Mouse (Mus musculus): ENCODE measurements around the gene Aebp1. TPM values are rescaled to one million over a fixed set of nuclear protein-coding genes. Genes with fewer than 3 reads are reported as not detected.
"Not testable (repeated sequence)": the region's sequence is repeated elsewhere in the genome, so short reads cannot be mapped to it uniquely, and the experiment has no call there.

Aebp1 gene
- polyA plus RNA-seq, 1 experiment = 10.7 TPM

DNA sequence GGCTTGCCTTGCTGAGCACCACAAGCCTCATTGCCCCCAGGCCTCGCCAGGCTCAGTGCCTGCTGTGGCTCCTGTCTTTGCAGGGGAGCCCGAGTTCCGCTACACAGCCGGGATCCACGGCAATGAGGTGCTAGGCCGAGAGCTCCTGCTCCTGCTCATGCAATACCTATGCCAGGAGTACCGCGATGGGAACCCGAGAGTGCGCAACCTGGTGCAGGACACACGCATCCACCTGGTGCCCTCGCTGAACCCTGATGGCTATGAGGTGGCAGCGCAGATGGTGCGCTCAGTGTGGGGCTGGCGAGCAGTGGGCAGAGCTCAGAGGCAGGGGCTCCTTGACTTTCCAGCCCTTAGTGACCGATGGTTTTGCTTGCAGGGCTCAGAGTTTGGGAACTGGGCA, 7.6 kb downstream of the Aebp1 start:
- H3K4me3 ChIP-seq (ENCODE audit: insufficient read depth, low read depth, low read length) = no peak overlapping the region
- no peaks in the 10 kb centered on the region for H3K4me1 ChIP-seq (ENCODE audit: control insufficient read depth, insufficient read depth, insufficient read length, low read length)
- H3K27ac ChIP-seq (replicated peaks; ENCODE audit: low read depth, low read length) = no peak overlapping the region

DNA sequence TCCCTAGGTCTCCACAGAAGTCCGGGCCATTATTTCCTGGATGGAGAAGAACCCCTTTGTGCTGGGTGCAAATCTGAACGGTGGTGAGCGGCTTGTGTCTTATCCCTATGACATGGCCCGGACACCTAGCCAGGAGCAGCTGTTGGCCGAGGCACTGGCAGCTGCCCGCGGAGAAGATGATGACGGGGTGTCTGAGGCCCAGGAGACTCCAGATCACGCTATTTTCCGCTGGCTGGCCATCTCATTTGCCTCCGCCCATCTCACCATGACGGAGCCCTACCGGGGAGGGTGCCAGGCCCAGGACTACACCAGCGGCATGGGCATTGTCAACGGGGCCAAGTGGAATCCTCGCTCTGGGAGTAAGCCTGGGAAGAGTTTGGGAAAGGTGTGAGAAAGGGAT, 8.3 kb downstream of the Aebp1 start:
- Histone ChIP-seq H3K4me1 (ENCODE audit: control insufficient read depth, insufficient read depth, insufficient read length, low read length) (no peaks in the 10 kb centered on the region), H3K4me3 (ENCODE audit: insufficient read depth, low read depth, low read length) (no peak overlapping the region), H3K27ac (replicated peaks; ENCODE audit: low read depth, low read length) (no peak overlapping the region)

DNA sequence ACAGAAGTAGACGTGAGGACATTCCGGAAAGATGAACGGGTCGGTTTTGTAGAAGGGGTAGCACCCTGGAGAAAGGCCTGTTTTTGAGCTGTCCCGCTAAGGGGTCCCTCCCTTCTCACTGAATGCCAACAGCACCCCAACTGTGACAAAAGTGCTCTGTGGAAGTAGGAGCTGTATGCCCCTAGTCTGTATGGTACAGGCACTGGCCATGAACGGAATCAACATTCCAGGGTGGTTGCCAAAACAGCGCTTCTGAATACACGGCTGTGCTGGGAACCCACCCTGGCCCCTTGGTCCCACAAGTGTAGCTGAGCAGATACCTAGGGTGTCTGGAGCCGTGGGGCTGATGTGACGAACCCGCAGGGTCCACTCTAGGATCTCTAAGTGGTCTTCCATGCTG, 11.0 kb downstream of the Aebp1 start:
- no peaks in the 10 kb centered on the region for H3K4me1 ChIP-seq (ENCODE audit: control insufficient read depth, insufficient read depth, insufficient read length, low read length)
- no peak overlapping the region for H3K4me3 ChIP-seq (ENCODE audit: insufficient read depth, low read depth, low read length)
- H3K27ac ChIP-seq (replicated peaks; ENCODE audit: low read depth, low read length) = no peak overlapping the region

DNA sequence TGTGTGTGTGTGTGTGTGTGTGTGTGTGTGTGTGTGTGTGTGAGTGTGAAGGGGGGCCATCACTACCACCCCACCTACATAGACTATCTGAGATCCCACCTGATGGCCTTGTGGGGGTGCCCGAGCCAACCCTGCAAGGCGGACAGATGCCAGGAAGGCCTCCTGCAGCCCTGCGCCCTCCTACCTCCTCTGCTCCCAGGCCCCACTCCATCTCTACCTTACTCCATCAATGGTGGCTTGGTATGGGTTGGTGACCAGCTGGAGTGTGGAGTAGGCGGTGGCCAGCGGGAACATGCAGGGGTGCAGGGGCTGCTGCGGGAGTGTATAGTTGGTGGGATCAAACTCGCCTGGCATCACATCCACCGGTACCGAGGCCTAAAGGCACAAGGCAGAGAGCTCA, 11.4 kb downstream of the Aebp1 start:
- H3K27ac ChIP-seq (replicated peaks; ENCODE audit: low read depth, low read length) = no peak overlapping the region
- H3K4me3 ChIP-seq (ENCODE audit: insufficient read depth, low read depth, low read length) = no peak overlapping the region
- no peaks in the 10 kb centered on the region for H3K4me1 ChIP-seq (ENCODE audit: control insufficient read depth, insufficient read depth, insufficient read length, low read length)

DNA sequence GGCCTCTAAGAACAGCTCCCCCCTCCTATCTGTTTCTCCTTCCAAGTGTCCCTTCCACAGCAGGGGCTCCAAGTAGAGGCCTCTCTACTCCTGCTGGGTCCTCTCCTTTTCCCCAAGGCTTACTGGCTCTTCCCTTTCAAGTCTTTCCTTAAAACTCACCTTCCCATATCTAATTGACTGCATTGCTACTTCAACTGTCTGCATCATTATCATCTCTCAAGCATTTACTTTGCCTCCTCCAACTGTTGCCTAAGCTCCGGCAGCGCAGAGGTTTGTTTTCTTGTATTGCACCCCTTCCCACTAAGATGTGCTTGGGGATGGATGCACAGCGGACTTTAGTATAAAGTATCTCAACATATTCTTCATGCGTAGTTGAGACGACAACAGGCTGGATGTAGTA, 15.7 kb downstream of the Aebp1 start:
- Histone ChIP-seq H3K4me3 (ENCODE audit: insufficient read depth, low read depth, low read length) (peak overlapping the region; percentile 91), H3K4me1 (ENCODE audit: control insufficient read depth, insufficient read depth, insufficient read length, low read length) (no peaks in the 10 kb centered on the region), H3K27ac (replicated peaks; ENCODE audit: low read depth, low read length) (no peak overlapping the region)

DNA sequence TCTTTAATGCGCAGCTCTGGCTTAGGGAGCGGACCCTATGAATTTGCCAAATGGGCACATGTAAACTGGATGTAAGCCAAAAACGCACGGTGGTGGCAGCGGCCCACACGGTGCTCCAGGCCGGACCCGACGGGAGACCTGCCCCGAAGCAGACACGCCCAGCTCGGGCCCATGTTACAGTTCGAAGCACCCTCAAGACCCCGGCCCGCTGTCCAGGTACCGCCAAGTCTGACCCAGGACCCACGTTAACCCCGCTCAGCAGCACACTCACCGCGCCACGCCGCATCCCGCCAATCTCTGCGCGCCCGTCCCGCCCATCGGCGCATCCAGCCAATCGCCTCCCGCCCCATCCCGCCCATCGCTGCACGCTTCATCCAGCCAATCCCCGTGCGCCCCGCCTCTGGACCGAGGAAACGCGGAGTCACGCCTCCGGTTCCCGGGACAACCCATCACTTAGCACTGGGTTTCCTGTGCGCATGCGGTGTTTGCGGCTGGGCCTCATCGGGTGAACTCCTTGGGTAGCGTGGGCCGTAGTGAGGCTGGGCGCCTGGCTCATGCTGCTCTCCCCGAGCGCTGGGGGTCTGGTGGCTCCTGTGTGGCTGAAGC, 16.3 kb downstream of the Aebp1 start, which contains the start of gene Pold2:
TSS of gene Pold2 (minus strand) at position 372 of the 606 bp plus-strand sequence.
- Histone ChIP-seq H3K27ac (replicated peaks; ENCODE audit: low read depth, low read length) (peak within 1 kb of the TSS; percentile 44; the same call in 1 of the 2 replicates), H3K4me3 (ENCODE audit: insufficient read depth, low read depth, low read length) (peak within 1 kb of the TSS; percentile 91), H3K4me1 (ENCODE audit: control insufficient read depth, insufficient read depth, insufficient read length, low read length) (no peaks in the 10 kb centered on the region)

DNA sequence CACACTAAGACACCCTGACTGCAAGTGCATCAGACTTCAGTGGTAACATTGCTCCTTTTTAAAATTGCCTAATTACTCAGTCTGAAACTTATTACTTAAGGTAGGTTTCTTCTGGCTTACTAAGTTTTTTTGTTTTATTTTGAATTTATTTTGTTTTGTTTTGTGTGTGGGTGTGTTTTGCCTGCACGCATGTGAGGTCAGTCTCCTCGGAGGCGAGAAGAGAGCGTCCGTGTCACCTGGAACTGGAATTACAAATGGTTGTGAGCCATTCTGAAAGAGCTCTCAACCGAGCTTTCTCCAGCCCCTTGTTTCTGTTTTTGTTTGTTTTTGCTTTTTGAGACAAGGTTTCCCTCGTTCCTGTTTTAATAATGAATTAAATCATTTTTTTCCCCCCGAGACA, 16.9 kb downstream of the Aebp1 start:
- Histone ChIP-seq H3K4me3 (ENCODE audit: insufficient read depth, low read depth, low read length) (peak overlapping the region; percentile 53), H3K4me1 (ENCODE audit: control insufficient read depth, insufficient read depth, insufficient read length, low read length) (no peaks in the 10 kb centered on the region), H3K27ac (replicated peaks; ENCODE audit: low read depth, low read length) (no peak overlapping the region; the same call in 1 of the 2 replicates)

DNA sequence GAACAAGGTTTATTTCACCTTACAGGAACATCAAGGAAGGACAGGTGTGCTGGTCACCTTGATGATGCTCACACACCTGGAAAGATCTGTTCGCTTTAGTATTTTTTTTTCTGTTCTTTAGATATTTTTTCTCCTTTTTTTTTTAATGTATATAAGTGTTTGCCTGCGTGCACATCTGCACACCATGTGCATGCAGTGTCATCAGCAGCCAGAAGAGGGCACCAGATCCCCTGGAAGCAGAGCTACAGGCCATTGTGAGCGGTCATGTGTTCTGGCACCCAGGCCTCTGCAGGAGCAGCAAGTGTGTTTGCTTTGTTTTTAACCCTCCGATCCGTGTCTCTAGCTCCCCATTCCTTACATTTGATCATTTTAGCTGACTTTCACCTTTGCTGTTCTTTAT, 18.2 kb downstream of the Aebp1 start:
- no peaks in the 10 kb centered on the region for H3K4me1 ChIP-seq (ENCODE audit: control insufficient read depth, insufficient read depth, insufficient read length, low read length)
- no peak overlapping the region for H3K27ac ChIP-seq (replicated peaks; ENCODE audit: low read depth, low read length)
- H3K4me3 ChIP-seq (ENCODE audit: insufficient read depth, low read depth, low read length) = no peak overlapping the region

DNA sequence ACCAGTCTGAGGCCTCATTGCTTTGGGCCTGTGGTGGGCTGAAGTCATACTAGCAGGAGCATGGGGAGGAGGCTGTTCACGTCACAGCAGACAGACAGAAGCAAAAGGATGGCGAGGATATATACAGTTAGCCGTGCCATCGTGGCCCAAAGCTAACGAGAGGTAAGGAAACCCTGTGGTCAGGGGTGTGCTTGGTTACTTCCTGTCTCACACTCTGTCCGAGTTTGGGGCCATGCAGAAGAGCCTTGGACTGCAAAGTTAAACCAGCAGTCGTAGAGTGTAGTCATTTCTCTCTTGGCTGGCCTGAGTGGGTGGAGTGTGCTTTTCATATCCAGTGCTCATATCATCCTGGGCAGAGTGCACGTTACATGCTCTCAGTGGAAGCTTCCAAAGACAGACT, 20.8 kb downstream of the Aebp1 start:
- Histone ChIP-seq H3K4me1 (ENCODE audit: control insufficient read depth, insufficient read depth, insufficient read length, low read length) (no peaks in the 10 kb centered on the region), H3K4me3 (ENCODE audit: insufficient read depth, low read depth, low read length) (no peak overlapping the region), H3K27ac (replicated peaks; ENCODE audit: low read depth, low read length) (no peak overlapping the region)

DNA sequence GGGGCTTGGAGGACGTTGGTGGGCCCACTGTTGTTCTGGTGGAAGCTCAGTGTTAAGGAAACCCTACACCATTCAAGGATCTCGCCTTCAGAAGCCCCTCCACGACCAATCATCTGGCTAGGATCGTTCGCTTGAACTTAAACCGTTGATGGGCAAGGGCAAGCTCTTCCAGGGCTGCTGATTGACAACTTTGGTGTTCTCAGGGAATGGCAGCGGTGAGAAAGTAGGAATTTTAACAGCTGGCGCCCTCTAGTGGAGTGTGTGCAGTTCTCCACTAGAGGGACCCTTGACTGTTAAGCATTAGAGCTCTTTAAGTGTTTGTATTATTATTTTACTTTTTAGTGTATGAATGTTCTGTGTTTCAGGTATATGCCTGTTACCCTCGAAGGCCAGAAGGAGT, 24.4 kb downstream of the Aebp1 start:
- Histone ChIP-seq H3K4me3 (ENCODE audit: insufficient read depth, low read depth, low read length) (no peak overlapping the region), H3K27ac (replicated peaks; ENCODE audit: low read depth, low read length) (no peak overlapping the region), H3K4me1 (ENCODE audit: control insufficient read depth, insufficient read depth, insufficient read length, low read length) (no peaks in the 10 kb centered on the region)

DNA sequence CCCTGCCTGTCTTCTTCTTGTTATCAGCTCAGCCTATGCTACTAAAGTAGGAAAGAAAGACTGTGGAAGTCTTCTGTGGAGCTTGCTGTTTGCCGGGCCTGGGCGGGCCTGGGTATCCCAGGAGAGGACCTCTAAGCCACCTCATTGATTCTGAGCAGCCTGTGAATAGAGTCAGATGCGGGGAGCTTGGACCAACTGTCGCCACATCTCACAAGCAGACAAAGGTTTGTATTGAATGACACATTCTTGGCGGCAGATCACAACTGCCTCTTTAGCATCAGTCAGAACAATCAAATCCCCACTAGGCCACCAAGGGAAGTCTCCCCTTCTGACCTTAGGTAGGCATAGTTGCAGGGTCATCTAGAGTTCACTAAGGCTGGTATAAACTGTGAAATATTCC, 25.5 kb downstream of the Aebp1 start:
- Histone ChIP-seq H3K4me1 (ENCODE audit: control insufficient read depth, insufficient read depth, insufficient read length, low read length) (no peaks in the 10 kb centered on the region), H3K4me3 (ENCODE audit: insufficient read depth, low read depth, low read length) (no peak overlapping the region), H3K27ac (replicated peaks; ENCODE audit: low read depth, low read length) (no peak overlapping the region)

DNA sequence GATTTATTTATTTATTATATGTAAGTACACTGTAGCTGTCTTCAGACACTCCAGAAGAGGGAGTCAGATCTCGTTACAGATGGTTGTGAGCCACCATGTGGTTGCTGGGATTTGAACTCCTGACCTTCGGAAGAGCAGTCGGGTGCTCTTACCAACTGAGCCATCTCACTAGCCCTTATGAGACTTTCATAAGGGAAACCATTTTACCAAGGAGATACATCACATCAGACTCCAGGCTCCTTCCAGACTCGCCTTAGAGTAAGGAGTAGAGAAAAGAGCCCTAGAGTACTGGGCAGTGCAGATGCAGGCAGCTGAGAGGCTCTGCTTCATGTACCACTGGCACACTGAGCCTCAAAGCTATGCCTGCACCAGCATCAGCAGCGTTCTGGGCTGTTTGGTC, 26.8 kb downstream of the Aebp1 start:
- H3K27ac ChIP-seq (replicated peaks; ENCODE audit: low read depth, low read length); H3K4me1 ChIP-seq (ENCODE audit: control insufficient read depth, insufficient read depth, insufficient read length, low read length); H3K4me3 ChIP-seq (ENCODE audit: insufficient read depth, low read depth, low read length): not testable (repeated sequence)

DNA sequence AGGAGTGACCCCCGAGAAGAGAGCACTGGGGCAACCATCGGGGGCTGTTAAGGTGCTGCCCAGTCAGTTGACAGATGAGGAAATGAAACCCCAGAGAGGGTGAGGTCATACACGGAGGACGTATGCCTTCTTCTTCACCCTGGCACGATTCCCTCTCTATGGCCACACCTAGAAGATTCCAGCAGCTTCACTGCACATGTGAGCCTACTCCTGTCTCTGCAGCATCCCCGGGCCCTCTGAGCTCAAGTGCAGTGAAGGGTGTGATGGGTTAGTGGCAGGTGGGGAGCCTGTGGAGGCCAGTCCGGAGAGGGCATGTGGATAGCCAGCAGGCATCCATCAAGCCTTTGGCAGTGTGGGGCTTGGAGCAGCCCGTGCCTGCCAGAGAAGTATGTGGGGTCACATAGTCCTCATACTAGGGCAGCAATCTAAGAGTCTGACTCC, 30.4 kb downstream of the Aebp1 start:
- Histone ChIP-seq H3K4me3 (ENCODE audit: insufficient read depth, low read depth, low read length) (no peak overlapping the region), H3K27ac (replicated peaks; ENCODE audit: low read depth, low read length) (no peak overlapping the region), H3K4me1 (ENCODE audit: control insufficient read depth, insufficient read depth, insufficient read length, low read length) (no peaks in the 10 kb centered on the region)

DNA sequence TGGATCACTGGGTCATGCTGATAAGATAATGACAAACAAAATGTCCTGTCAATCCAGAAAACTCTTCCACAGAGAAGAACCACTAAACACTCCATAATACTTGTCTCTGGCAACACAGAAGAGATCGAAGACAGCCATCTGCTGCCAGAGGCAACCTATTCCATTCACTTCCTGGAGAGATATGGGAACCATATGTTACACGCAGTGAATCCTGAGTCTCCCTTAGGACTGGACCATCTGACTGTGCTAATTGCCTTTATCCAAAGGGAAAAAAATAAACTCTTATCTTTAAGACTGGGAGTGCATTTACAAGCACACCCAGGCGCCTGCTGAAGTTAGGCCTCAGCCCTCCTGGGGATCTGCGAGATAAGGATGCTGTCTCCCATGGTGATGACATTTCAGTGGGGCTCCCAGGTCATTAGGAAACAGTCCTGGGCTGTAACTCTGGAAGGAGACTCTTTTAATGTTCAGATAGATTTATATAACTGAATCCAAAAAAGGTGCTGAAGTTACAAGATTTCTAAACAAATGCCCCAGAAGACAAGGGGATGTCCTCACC, 31.1 kb downstream of the Aebp1 start:
- H3K4me1 ChIP-seq (ENCODE audit: control insufficient read depth, insufficient read depth, insufficient read length, low read length) = peaks cover 5% of the 10 kb centered on the region; the same call in 1 of the 2 replicates

DNA sequence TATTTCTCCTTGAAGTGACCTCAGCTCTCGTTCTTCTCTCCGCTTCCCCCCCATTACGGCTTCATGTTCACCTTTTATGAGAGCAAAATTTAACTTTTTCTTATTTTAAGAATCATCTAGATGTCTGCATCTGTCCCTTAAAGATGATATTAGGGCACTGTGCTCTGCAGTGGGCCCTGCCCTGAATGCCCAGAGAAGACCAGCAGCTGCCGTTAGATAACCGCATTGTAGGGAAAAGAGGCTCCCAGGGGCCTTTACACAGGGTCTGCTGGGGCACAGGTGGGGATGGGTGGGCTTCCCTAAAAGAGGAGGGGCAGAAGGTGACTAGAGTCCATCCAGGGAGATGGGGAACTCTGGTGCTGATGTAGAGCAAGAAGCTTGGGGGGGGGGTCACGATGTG, 32.1 kb downstream of the Aebp1 start:
- Histone ChIP-seq H3K4me3 (ENCODE audit: insufficient read depth, low read depth, low read length) (no peak overlapping the region), H3K27ac (replicated peaks; ENCODE audit: low read depth, low read length) (no peak overlapping the region), H3K4me1 (ENCODE audit: control insufficient read depth, insufficient read depth, insufficient read length, low read length) (peaks cover 5% of the 10 kb centered on the region; the same call in 1 of the 2 replicates)

More for the DNA sequence above, 31.1 kb downstream of the Aebp1 start:
- Histone ChIP-seq H3K27ac (replicated peaks; ENCODE audit: low read depth, low read length) (no peak overlapping the region), H3K4me3 (ENCODE audit: insufficient read depth, low read depth, low read length) (no peak overlapping the region)

DNA sequence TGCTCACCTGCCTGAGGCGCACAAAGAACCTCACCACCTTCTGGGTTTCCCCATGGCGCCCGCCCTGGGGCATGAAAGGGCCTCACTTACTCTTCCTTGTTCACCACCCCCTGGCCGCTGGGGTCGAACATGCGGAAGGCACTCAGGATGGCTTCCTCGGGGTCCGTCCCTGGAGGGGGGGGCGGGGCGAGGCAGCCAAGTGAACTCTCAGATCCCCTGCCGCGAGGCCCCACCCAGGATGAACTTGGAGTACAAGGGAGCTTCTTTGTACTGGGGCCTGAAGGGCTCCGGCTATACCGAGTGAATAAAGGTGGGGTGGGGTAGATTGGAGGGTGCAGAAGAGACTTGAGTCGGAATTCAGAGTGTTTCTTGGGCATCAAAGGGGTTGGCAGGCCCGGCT, 35.5 kb downstream of the Aebp1 start:
- Histone ChIP-seq H3K4me3 (ENCODE audit: insufficient read depth, low read depth, low read length) (no peak overlapping the region), H3K27ac (replicated peaks; ENCODE audit: low read depth, low read length) (no peak overlapping the region)

More for the DNA sequence above, 35.5 kb downstream of the Aebp1 start:
- peaks cover 5% of the 10 kb centered on the region; the same call in 1 of the 2 replicates for H3K4me1 ChIP-seq (ENCODE audit: control insufficient read depth, insufficient read depth, insufficient read length, low read length)

Data from brown adipose tissue, adult 24 weeks (tissue).